Mouse (Mus musculus) liver, embryonic 13.5 days (tissue): ENCODE results near the gene Dnajc21. TPM values are rescaled to one million over a fixed set of nuclear protein-coding genes. Genes with fewer than 3 reads are reported as not detected.
A peak's percentile ranks its signal among the peaks of the same experiment; 100 is the strongest.
"Not testable (repeated sequence)": the region's sequence is repeated elsewhere in the genome, so short reads cannot be mapped to it uniquely, and the experiment has no call there.

ENCODE experiments used
- ATAC-seq: fragments of 200-750 bp; cut with Nextera tagmentation; 2 replicates; pipeline ENCODE4 v1.8.0; 2017; ENCODE audit warnings: low read depth, mild to moderate bottlenecking, moderate number of reproducible peaks, moderate library complexity
- DNase-seq: peaks from one replicate; pipeline ENCODE4 v3.0.0; 2022
- H3K27ac ChIP-seq: fragments of 300-500 bp; sonication (generic); 2 replicates; pipeline ENCODE4 v1.5.1; 2015; ENCODE audit warnings: moderate library complexity, mild to moderate bottlenecking, inconsistent platforms
- H3K27me3 ChIP-seq: fragments of 300-500 bp; sonication (generic); 2 replicates; pipeline ENCODE4 v1.6.1; 2015; ENCODE audit warnings: mild to moderate bottlenecking, inconsistent platforms
- H3K36me3 ChIP-seq: fragments of 300-500 bp; sonication (generic); 2 replicates; pipeline ENCODE4 v1.6.1; 2015; ENCODE audit warnings: mild to moderate bottlenecking, inconsistent platforms
- H3K4me1 ChIP-seq: fragments of 300-500 bp; sonication (generic); replicated peaks from 2 replicates; pipeline ENCODE4 v1.6.1; 2015; ENCODE audit warnings: inconsistent platforms
- H3K4me2 ChIP-seq: fragments of 300-500 bp; sonication (generic); 2 replicates; pipeline ENCODE4 v1.6.1; 2015; ENCODE audit warnings: inconsistent platforms, mild to moderate bottlenecking, moderate library complexity
- H3K4me3 ChIP-seq: fragments of 300-500 bp; sonication (generic); replicated peaks from 2 replicates; pipeline ENCODE4 v1.5.1; 2015; ENCODE audit warnings: mild to moderate bottlenecking, inconsistent platforms
- H3K9ac ChIP-seq: fragments of 300-500 bp; sonication (generic); 2 replicates; pipeline ENCODE4 v1.6.1; 2015; ENCODE audit warnings: mild to moderate bottlenecking, inconsistent platforms
- H3K9me3 ChIP-seq: fragments of 300-500 bp; sonication (generic); replicated peaks from 2 replicates; pipeline ENCODE4 v1.6.1; 2016; ENCODE audit warnings: inconsistent platforms
- WGBS: fragments of 180-500 bp; shearing (Covaris S2); methylation state at CpG from one replicate; pipeline ENCODE4 v1.1.7; 2015; ENCODE audit not compliant: insufficient replicate concordance; 5-methylcytosine and 5-hydroxymethylcytosine counted together
- polyA plus RNA-seq: library from polyadenylated mRNA; unstranded; fragments of >200 nt; fragmentation: Nextera tagmentation; extraction: Ambion mirVana; gene quantifications from 2 replicates; pipeline ENCODE4 v1.2.1, GENCODE M21; 2015

Gene Dnajc21
- 5.8 and 7.5 TPM in 2 replicates for polyA plus RNA-seq

DNA sequence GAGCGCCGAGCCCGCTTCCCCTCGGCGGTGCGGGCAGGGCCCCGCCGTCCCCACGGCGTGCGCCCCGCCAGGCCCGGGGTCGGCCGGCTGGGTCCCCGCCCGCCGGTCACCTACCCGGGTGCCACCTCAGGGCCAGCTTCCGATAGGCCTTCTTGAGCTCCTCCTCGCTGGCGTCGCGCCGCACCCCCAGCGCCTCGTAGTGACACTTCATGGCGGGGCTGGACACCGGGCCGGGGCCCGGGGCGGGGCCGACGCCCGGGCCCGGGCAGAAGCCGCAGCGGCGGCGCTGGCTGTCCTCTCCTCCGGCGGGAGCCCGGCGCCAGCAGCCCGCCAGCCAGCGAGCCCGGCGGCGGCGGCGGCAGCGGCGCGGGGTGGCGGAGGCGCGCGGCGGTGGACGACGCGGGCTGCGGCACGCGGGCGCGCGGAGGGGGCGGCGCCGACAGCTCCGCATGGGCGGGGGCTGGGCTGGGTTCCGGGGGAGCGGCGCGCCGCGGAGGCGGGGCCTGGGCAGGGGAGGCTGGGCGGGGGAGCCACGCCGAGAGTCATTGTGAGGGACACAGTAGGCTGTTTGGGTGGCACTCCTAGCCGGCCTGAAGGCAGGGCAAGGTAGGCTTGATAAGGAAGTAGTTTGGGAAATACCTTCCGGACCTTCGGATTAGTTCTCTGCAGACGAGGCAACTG lies at the start of gene Dnajc21:
Gene Dnajc21, minus strand, starts transcription at position 366 of the 681 bp plus-strand sequence.
- peaks cover 7% of the 10 kb centered on the region for H3K36me3 ChIP-seq
- H3K27ac ChIP-seq: peak within 1 kb of the TSS; percentile 76
- peaks cover 25% of the 10 kb centered on the region for H3K4me1 ChIP-seq
- peak within 1 kb of the TSS; percentile 89 for H3K9ac ChIP-seq
- no peaks in the 10 kb centered on the region for H3K9me3 ChIP-seq
- peak within 1 kb of the TSS; percentile 90 for H3K4me3 ChIP-seq
- no peaks in the 10 kb centered on the region for H3K27me3 ChIP-seq
- under 1% methylated on average over 68 of the region's 87 CpGs for WGBS
- DNase-seq: peak; percentile 77
- peak within 1 kb of the TSS; percentile 99 for H3K4me2 ChIP-seq
- ATAC-seq: peak; percentile 97

DNA sequence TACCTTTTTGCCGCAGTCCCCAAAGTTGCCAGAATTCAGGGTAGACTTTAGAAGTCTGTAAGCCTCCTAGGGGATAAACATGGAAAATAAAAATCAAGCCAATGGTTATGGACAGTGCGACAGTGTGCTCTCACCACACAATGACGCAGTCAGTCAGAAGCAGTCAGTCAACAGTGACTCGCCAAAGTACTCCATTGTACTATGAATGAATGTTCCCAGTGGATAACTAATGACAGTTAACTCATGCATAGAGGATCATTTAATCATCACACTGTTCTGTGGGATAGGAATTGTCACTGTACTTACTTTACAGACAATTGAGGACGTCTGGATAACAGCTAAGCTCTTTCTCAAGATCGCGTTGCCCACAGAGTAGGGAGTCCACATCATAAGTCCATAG lies 44.9 kb upstream of the Dnajc21 start:
- no peak for DNase-seq
- Histone ChIP-seq H3K36me3 (no peaks in the 10 kb centered on the region), H3K9me3 (no peaks in the 10 kb centered on the region), H3K9ac (no peak overlapping the region), H3K4me3 (no peak overlapping the region), H3K4me2 (no peak overlapping the region), H3K4me1 (no peaks in the 10 kb centered on the region), H3K27me3 (no peaks in the 10 kb centered on the region), H3K27ac (no peak overlapping the region)
- WGBS: 76% methylated on average over 7 of the region's 7 CpGs
- no peak for ATAC-seq

DNA sequence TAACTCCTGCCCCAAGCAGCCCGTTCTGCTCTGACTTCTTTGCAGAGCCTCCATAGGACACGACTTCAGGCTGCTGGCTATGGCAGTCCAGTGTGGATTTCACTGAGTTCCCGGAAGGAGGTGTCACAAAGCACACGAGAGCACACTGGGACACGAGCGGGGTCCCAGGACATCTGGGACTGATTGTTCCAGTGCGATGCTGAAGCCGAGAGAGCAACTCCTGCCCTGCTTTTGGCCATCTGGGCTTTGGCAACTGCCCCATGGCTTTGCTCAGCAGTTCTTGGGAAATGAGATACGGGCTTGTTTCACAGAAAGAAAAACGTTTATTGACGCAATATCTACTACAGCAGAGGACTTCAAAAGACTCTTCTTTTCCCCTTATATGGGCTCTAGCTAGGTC lies 35.8 kb upstream of the Dnajc21 start:
- no peak overlapping the region for H3K27ac ChIP-seq
- no peaks in the 10 kb centered on the region for H3K9me3 ChIP-seq
- no peaks in the 10 kb centered on the region for H3K27me3 ChIP-seq

DNA sequence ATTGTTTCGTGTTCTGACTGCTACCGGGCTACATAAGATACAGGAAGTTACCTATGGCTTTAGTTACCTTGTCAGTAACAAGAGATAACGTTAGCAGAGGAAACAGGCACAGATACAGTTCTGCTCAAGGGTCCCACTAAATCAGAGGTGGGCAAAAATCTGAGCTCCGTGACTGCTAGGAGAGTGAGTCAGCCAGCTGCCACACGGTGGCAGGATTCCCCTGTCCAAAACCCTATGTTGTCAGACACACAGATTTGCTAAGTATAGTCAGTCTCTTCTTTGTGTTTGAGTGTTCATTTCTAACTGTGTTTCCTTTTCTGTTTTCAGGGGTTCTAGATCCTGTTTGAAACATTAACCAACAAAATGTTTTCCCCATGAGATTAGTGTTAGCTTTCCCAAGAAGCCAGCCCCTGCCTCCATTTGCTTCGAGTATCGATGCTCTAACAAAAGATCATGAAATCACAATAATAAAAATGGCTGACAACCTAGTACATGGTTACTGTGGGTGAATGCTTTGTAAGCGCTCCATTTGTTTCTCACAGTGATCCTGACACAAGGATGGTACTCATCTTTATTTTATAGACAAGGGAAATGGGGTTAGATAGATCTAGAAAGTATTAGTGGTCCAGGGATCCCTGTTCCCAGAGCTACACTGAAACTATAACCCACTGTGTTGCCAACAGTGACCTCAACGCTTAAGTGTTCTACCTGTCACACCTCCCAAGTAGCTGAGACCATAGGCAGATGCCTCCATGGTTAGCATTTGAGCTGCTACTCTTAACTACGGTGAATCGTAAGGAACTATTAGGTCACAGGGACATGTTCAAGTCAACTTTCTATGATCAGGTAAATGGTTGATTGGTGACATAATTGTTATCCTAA lies 30.8 kb upstream of the Dnajc21 start:
- 49% methylated on average over 11 of the region's 11 CpGs for WGBS
- Histone ChIP-seq H3K27ac (no peak overlapping the region), H3K9ac (no peak overlapping the region), H3K4me2 (no peak overlapping the region), H3K4me1 (no peaks in the 10 kb centered on the region), H3K4me3 (no peak overlapping the region), H3K36me3 (peaks cover 4% of the 10 kb centered on the region), H3K27me3 (no peaks in the 10 kb centered on the region), H3K9me3 (no peaks in the 10 kb centered on the region)
- DNase-seq: no peak
- ATAC-seq: no peak

More for the DNA sequence above, 35.8 kb upstream of the Dnajc21 start:
- no peak overlapping the region for H3K4me2 ChIP-seq
- ATAC-seq: no peak
- H3K4me3 ChIP-seq: no peak overlapping the region
- H3K4me1 ChIP-seq: no peaks in the 10 kb centered on the region
- no peak overlapping the region for H3K9ac ChIP-seq
- no peaks in the 10 kb centered on the region for H3K36me3 ChIP-seq
- DNase-seq: no peak
- WGBS: 66% methylated on average over 11 of the region's 11 CpGs

DNA sequence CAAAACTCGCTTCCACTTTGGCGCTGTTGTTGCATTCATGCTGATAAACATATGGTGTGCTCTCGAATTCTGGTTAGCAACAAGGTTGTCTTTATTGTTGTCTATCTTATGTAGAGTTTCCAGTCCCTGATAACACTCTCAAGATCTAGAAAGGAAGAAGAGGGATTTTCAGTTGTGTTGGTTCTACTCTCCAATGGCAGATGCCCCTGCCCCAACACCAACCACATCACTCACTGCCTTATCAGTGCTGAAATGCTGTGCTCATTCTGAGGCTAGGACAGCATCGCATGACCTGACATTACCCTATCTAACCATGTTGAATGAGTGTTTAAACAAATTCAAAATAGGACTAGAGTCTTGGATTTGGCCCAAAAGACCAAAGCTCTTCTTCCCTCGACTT lies 29.7 kb upstream of the Dnajc21 start:
- Histone ChIP-seq H3K4me1 (no peaks in the 10 kb centered on the region), H3K4me3 (no peak overlapping the region), H3K27ac (no peak overlapping the region), H3K27me3 (no peaks in the 10 kb centered on the region), H3K4me2 (no peak overlapping the region), H3K9me3 (no peaks in the 10 kb centered on the region), H3K36me3 (peaks cover 9% of the 10 kb centered on the region), H3K9ac (no peak overlapping the region)
- 54% methylated on average over 5 of the region's 5 CpGs for WGBS
- no peak for ATAC-seq
- no peak for DNase-seq

DNA sequence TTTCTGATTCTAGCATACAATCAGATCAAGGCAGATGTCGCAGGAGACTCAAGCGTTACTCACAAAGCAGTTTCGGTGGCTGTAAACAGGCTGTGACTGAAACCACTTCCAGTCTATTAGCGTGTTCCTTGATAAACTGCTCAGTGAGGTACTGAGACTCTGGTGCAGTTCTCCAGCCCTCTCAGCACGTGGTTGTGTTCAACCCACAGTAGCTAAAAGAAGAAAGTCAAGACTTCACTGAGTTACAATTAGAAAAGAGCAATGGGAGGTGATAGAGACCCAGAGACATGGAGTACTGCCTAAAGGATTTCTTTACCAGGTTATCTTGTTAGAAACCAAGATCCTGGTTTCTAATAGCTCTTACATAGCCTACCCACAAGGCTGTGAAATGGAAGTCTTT lies 29.3 kb upstream of the Dnajc21 start:
- H3K27me3 ChIP-seq: no peaks in the 10 kb centered on the region
- no peaks in the 10 kb centered on the region for H3K9me3 ChIP-seq
- no peak overlapping the region for H3K27ac ChIP-seq
- WGBS: 62% methylated on average over 5 of the region's 5 CpGs
- no peak overlapping the region for H3K9ac ChIP-seq
- no peak for DNase-seq
- no peak overlapping the region for H3K4me2 ChIP-seq
- peaks cover 11% of the 10 kb centered on the region for H3K36me3 ChIP-seq
- no peak for ATAC-seq
- H3K4me1 ChIP-seq: no peaks in the 10 kb centered on the region
- no peak overlapping the region for H3K4me3 ChIP-seq

DNA sequence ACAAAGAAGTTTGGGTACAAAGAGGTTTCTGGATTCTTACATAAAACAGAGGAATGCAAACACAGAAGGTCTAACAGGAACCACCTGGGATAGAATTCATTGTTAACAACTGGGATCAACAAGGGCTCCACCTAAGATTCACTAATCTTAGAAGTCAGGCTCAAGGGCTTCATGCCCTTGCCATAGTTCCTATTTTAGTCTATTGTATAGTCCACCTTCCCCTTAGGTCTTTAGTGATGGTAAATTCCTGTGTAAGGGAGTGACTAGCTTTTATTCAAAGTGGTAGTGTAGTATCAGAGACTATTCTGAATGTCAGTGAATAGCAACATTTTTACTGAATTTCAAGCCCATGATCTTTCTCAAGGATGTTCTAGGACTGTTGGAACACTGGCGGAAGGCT lies 26.4 kb upstream of the Dnajc21 start:
- ATAC-seq, H3K9me3 ChIP-seq, H3K4me2 ChIP-seq, H3K27me3 ChIP-seq, H3K27ac ChIP-seq, DNase-seq, H3K4me1 ChIP-seq, H3K4me3 ChIP-seq, H3K9ac ChIP-seq: not testable (repeated sequence)
- WGBS: 91% methylated on average over 1 of the region's 1 CpGs
- H3K36me3 ChIP-seq: peaks cover 35% of the 10 kb centered on the region

DNA sequence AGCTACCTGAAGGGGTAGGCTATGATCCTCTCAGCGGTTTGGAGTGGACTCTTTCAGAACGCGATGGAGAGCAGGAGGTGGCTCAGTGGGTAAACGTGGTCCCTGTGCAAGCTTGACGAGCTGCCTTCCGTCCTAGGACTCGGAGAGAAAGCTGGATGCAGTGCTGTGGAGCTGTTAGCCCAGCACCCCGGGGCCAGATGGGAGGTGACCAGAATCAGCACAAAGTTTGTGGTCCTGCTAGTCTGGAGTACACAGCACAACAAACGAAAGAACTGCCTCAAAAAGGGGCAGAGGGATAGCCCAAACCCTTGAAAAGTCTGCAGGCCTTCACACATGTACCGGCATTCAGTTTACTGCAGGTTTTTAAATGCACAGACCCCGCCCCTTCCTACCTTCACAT lies 25.6 kb upstream of the Dnajc21 start:
- DNase-seq: no peak
- WGBS: 86% methylated on average over 11 of the region's 11 CpGs

DNA sequence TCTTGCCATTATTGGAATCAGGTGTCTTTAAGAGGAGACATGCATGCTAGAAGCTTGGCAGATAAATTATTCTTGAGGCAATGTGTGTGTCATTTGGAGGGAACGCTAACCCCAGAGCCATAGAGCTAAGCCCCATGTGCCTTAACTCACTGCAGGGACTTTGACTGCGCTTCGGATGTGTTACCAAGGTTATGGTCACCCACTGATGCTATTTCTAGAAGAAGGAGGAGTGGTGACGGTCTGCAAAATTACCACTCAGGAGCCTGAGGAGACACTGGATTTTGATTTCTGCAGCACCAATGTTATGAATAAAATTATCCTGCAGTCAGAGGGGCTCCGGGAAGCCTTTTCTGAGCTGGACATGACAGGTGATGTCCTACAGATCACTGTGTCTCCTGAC lies 19.8 kb upstream of the Dnajc21 start:
- WGBS: 90% methylated on average over 5 of the region's 5 CpGs
- no peak overlapping the region for H3K9ac ChIP-seq
- ATAC-seq: no peak
- H3K36me3 ChIP-seq: peaks cover 49% of the 10 kb centered on the region
- no peak for DNase-seq
- H3K27ac ChIP-seq: no peak overlapping the region
- no peak overlapping the region for H3K4me3 ChIP-seq
- H3K4me2 ChIP-seq: no peak overlapping the region
- H3K4me1 ChIP-seq: peaks cover 11% of the 10 kb centered on the region
- H3K27me3 ChIP-seq: no peaks in the 10 kb centered on the region
- H3K9me3 ChIP-seq: no peaks in the 10 kb centered on the region

More for the DNA sequence above, 25.6 kb upstream of the Dnajc21 start:
- Histone ChIP-seq H3K9me3 (no peaks in the 10 kb centered on the region), H3K9ac (no peak overlapping the region), H3K27me3 (no peaks in the 10 kb centered on the region), H3K27ac (no peak overlapping the region), H3K4me2 (no peak overlapping the region), H3K4me1 (no peaks in the 10 kb centered on the region), H3K36me3 (peaks cover 35% of the 10 kb centered on the region), H3K4me3 (no peak overlapping the region)
- ATAC-seq: no peak

DNA sequence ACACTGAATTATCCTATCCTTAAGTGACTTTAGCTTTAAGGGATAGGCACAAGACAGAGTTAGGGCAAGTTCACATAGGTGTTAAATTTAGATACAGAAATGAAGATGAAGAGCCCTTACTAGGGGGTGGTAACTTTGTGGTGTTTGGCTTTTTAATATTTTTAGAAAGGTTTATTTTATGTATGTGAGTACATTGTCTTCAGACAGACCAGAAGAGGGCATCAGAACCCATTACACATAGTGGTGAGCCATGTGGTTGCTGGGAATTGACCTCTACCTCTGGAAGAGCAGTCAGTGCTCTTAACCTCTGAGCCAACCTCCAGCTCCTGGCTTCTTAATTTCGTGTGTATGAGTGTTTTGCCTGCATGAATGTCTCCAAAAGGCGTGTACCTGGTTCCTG lies 16.9 kb upstream of the Dnajc21 start:
- Histone ChIP-seq H3K4me2 (peak overlapping the region; percentile 83), H3K9me3 (no peaks in the 10 kb centered on the region), H3K9ac (peak overlapping the region; percentile 89), H3K4me1 (peaks cover 26% of the 10 kb centered on the region), H3K36me3 (peaks cover 38% of the 10 kb centered on the region), H3K27me3 (no peaks in the 10 kb centered on the region), H3K4me3 (peak overlapping the region; percentile 81), H3K27ac (no peak overlapping the region)
- DNase-seq (no peak), ATAC-seq (no peak)
- WGBS: 28% methylated on average over 2 of the region's 2 CpGs

DNA sequence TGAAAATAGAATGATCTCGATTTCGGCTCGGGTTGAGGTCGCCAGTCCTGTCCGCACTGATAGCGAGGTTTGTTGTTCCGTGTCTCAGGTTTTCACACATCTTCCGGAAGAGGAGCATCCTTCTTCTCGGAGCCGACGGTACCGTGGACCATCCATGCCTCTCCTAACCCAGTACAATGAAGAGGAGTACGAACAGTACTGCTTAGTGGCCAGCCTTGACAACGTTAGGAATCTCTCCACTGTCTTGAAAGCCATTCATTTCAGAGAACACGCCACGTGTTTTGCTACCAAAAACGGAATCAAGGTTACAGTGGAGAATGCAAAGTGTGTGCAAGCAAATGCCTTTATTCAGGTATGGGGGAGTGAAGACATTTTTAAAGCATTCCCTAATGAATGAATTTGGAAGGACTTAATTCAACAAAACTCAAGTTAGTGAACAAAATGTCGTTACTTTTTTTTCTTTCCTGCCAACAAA lies 16.1 kb upstream of the Dnajc21 start:
- DNase-seq: no peak
- ATAC-seq: no peak
- WGBS: under 1% methylated on average over 18 of the region's 18 CpGs
- Histone ChIP-seq H3K4me3 (peak overlapping the region; percentile 81), H3K36me3 (peaks cover 39% of the 10 kb centered on the region), H3K9ac (peak overlapping the region; percentile 89), H3K9me3 (no peaks in the 10 kb centered on the region), H3K4me2 (peak overlapping the region; percentile 83), H3K27me3 (no peaks in the 10 kb centered on the region), H3K4me1 (peaks cover 26% of the 10 kb centered on the region), H3K27ac (peak overlapping the region; percentile 69)
